Mouse (Mus musculus) hindbrain, embryonic 10.5 days (tissue): ENCODE measurements at regions not wholly inside any gene's neighbourhood (a gene's known extent, or its start where the extent isn't known, plus 50 kb on each side); places are given as distances from the start of the nearest gene placed in this dataset.
A peak's percentile ranks its signal among the peaks of the same experiment; 100 is the strongest.

Source experiments
- DNase-seq: peaks from one replicate; pipeline ENCODE4 v3.0.0-alpha.2; 2017; ENCODE audit warnings: low spot score
- H3K27ac ChIP-seq: fragments of 300-500 bp; sonication (generic); 2 replicates; pipeline ENCODE4 v1.5.1; 2016; ENCODE audit warnings: mild to moderate bottlenecking, moderate library complexity
- H3K27me3 ChIP-seq: fragments of 300-500 bp; sonication (generic); 2 replicates; pipeline ENCODE4 v1.6.1; 2016; ENCODE audit warnings: mild to moderate bottlenecking; ENCODE audit not compliant: poor library complexity, insufficient read depth, severe bottlenecking
- H3K36me3 ChIP-seq: fragments of 300-500 bp; sonication (generic); 2 replicates; pipeline ENCODE4 v1.6.1; 2016; ENCODE audit warnings: mild to moderate bottlenecking, moderate library complexity
- H3K4me1 ChIP-seq: fragments of 300-500 bp; sonication (generic); replicated peaks from 2 replicates; pipeline ENCODE4 v1.6.1; 2016; ENCODE audit warnings: mild to moderate bottlenecking
- H3K4me3 ChIP-seq: fragments of 300-500 bp; sonication (generic); 2 replicates; pipeline ENCODE4 v1.5.1; 2016; ENCODE audit warnings: mild to moderate bottlenecking, moderate library complexity
- H3K9me3 ChIP-seq: fragments of 300-500 bp; sonication (generic); 2 replicates; pipeline ENCODE4 v1.6.1; 2016; ENCODE audit warnings: mild to moderate bottlenecking, moderate library complexity
- WGBS: fragments of 180-500 bp; shearing (Covaris S2); methylation state at CpG from one replicate; pipeline ENCODE4 v1.1.7; 2016; 5-methylcytosine and 5-hydroxymethylcytosine counted together

DNA sequence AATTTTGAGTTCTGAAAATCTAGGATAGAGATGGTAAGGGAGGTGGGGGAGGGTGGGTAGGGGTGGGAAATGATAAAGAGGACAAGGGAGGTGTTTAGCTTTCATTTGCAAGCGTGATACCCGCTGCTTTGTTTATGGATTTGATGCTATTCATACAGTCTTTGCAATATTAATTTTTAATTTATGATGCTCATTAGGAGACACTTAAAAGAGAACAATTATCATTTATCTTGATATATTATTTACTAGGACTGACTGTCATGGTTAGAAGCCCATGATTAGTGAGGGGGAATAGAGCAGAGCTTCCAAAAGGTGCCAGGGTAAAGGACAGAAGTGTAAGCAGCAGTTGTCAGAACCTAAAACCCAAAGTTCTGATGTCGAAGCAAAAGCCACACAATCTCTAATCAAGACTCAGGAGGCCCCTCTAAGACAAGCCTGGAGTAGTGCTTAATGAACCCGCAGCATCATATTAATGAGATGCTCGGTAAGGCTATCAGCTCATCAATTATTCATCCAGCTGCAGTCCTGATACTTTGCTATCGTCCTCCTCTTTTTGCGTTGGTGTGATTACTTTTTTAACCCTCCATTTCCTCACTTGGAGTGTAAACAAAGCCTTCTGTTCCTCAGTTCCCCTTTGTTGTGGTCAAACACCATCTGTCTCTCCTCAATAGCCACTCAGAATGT is 115.8 kb upstream of the Etaa1 start:
- Histone ChIP-seq H3K4me3 (no peak overlapping the region), H3K27ac (peak overlapping the region; percentile 45), H3K9me3 (no peaks in the 10 kb centered on the region), H3K36me3 (no peaks in the 10 kb centered on the region), H3K27me3 (no peaks in the 10 kb centered on the region), H3K4me1 (no peaks in the 10 kb centered on the region; the same call in 1 of the 2 replicates)
- no peak for DNase-seq
- 65% methylated on average over 7 of the region's 7 CpGs for WGBS

DNA sequence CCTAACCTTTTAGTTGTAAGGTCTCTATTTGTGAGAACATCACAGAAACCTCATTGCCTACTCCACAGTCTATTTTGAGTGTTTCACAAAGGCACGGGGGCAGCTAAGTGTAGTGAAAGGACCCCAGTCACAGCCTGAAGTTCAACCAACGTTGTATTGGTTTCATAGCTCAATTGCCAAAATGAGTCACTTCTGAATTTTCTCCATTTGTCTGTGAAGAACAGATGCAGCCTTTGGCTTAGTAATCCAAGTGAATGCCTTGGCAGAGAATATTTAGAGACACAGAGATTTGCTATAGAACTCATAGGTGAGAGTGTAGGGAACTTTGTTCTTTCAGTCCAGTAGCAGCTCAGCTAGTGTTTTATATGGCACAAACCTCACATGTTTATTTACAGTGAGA is 114.4 kb upstream of the Etaa1 start:
- H3K36me3 ChIP-seq, result no peaks in the 10 kb centered on the region
- no peaks in the 10 kb centered on the region for H3K27me3 ChIP-seq
- H3K9me3 ChIP-seq, result no peaks in the 10 kb centered on the region
- no peaks in the 10 kb centered on the region; the same call in 1 of the 2 replicates for H3K4me1 ChIP-seq
- H3K4me3 ChIP-seq, result no peak overlapping the region
- no peak for DNase-seq
- WGBS, result 33% methylated on average over 2 of the region's 2 CpGs
- H3K27ac ChIP-seq, result no peak overlapping the region

DNA sequence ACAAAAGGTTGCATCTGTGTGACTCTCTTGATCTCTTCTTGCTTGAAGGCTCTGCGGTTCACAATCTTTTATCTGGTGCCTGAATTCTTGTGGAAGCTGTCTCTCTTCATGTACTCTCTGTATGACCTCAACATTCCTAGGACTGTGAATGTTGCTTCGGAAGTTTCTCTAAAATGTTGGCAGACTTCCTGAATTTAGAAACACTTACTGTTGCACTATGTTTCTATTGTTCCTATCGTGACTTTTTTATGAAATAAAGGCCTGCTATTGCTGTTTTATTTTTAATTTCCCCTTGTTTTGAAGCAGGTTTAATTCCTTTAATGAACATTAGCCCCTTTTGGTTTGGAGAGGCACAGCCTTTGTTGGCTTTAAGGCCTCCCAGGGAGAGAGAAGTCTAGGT is 114.0 kb upstream of the Etaa1 start:
- 67% methylated on average over 3 of the region's 3 CpGs for WGBS
- no peaks in the 10 kb centered on the region; the same call in 1 of the 2 replicates for H3K4me1 ChIP-seq
- no peak for DNase-seq

DNA sequence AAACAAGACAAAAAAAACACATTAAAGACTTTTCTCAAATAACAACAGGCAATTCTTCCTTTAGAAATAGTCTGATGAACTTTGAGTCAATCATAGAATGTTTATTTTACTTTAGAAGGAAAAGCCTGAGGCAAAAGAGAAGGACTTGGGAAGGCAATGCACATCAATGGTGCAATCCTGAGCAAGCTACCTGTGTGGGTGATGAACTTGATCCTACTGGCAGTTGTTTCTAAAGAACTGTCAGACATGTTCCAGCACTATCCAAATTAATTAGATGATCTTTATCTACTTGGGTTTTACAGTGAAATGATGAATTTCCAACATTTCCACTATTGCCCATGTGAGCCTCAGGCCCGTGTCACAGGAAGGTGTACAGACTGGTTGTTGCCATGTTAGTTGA is 87.9 kb upstream of the Etaa1 start:
- Histone ChIP-seq H3K4me3 (no peak overlapping the region), H3K9me3 (no peaks in the 10 kb centered on the region), H3K27me3 (no peaks in the 10 kb centered on the region), H3K4me1 (no peaks in the 10 kb centered on the region), H3K27ac (no peak overlapping the region), H3K36me3 (no peaks in the 10 kb centered on the region)
- DNase-seq, result no peak
- WGBS, result 80% methylated on average over 1 of the region's 1 CpGs

More for the DNA sequence above, 114.0 kb upstream of the Etaa1 start:
- Histone ChIP-seq H3K4me3 (no peak overlapping the region), H3K36me3 (no peaks in the 10 kb centered on the region), H3K9me3 (no peaks in the 10 kb centered on the region), H3K27me3 (no peaks in the 10 kb centered on the region), H3K27ac (no peak overlapping the region)

DNA sequence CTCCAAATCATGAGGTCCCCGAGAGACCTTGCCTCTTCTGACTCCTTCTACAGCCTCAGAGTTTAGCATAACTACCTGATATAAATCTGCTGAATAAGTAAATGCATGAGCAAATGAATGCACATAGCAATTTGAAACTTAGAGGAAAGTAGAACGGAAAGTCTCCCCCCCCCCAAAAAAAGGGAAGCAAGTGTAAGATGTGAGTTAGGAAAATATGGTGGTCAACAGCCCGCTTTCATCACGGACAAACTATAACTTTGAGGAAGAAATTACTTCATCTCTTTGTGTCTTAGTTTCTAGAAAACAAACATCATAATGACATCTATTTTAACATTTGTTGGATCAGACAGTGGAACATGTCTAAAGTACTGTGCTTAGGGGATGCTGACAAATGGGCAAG is 77.4 kb upstream of the Etaa1 start:
- Histone ChIP-seq H3K4me1 (no peaks in the 10 kb centered on the region), H3K27me3 (no peaks in the 10 kb centered on the region), H3K4me3 (no peak overlapping the region), H3K9me3 (no peaks in the 10 kb centered on the region), H3K27ac (no peak overlapping the region), H3K36me3 (no peaks in the 10 kb centered on the region)
- DNase-seq, result no peak
- WGBS, result 91% methylated on average over 4 of the region's 4 CpGs

DNA sequence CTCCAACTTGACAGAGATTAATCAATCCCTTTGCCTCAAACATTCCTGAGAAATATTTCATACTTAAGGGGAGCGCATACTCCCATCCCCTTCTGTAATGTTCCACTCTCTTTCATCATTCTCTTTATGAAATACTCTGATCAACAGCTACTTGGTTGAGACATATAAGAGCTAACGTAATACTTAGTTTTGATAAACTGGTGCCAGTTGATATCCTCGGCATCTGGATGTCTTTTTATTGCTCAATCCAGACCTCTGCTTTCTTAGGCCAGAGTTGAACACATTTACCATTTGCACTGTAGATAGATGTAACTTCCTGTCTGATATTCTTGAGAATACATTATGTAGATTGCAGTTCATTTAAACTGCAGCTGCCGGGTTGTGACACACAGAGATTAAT is 68.4 kb upstream of the Etaa1 start:
- no peaks in the 10 kb centered on the region for H3K27me3 ChIP-seq
- no peaks in the 10 kb centered on the region for H3K36me3 ChIP-seq
- WGBS, result 89% methylated on average over 4 of the region's 4 CpGs
- H3K9me3 ChIP-seq, result no peaks in the 10 kb centered on the region
- no peak overlapping the region for H3K27ac ChIP-seq
- no peaks in the 10 kb centered on the region for H3K4me1 ChIP-seq
- DNase-seq, result no peak
- no peak overlapping the region for H3K4me3 ChIP-seq

DNA sequence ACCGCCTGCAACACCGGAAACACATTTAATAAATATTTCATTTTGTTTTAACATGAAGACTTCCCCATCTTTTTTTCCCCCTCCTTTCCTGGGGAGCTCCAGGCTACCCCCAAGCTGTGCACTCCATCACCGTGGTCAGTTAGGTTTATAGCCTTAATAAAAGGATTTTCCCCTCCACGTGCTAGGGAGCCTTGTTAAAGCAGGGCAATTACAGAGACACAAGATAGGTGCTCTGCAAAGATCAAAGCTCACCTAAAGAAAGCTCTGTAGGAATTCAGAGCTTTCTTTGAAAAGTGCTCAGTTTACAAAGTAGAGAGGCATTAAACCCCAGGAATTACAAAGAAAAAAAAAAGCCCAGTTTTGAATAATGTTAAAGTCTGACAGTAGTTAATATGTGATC is 61.6 kb upstream of the Etaa1 start:
- no peak for DNase-seq
- Histone ChIP-seq H3K27ac (peak overlapping the region; percentile 56; the same call in 1 of the 2 replicates), H3K4me1 (peaks cover 27% of the 10 kb centered on the region), H3K27me3 (no peaks in the 10 kb centered on the region), H3K9me3 (no peaks in the 10 kb centered on the region), H3K36me3 (no peaks in the 10 kb centered on the region), H3K4me3 (no peak overlapping the region)
- WGBS, result 32% methylated on average over 4 of the region's 4 CpGs

DNA sequence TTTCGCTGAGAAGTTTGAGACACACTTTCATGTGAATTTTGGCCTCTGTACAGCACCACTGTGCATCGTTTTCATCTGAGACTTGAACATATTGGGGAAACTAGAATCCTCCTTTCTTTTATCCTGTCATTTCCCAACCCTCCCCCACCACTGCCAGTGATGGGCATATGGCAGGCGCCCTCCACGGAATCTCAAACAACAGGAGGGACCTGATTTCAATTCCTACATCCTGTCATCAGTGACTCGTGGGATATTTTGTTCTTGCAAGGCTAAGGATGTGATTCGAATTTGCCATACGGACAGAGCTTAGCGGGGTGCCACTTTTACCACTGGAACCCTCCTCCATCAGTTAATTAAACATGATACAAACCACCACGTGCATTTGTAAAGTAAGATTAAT is 60.9 kb upstream of the Etaa1 start:
- DNase-seq, result peak; percentile 50
- H3K36me3 ChIP-seq, result no peaks in the 10 kb centered on the region
- WGBS, result 20% methylated on average over 9 of the region's 9 CpGs
- no peaks in the 10 kb centered on the region for H3K9me3 ChIP-seq
- peak overlapping the region; percentile 60 for H3K27ac ChIP-seq
- H3K4me1 ChIP-seq, result peaks cover 27% of the 10 kb centered on the region
- no peaks in the 10 kb centered on the region for H3K27me3 ChIP-seq
- no peak overlapping the region for H3K4me3 ChIP-seq

DNA sequence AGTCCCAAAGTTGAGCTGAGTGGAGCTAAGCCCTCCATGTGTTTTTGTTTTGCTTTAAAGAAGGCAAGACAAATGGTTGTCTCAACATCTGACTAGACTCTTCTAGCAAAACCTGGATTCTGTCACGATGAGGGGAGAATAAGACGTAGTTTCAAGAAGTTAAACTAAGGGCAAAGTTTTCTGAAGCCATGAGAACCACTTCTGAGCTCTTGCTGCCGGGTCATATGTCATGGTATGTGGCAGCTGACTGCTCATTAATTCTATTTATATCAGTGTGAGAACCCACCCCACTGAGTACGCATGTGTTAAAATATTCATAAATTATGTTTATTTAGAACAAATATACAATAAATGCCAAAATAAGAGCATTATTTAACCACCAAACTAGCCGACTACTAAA is 58.4 kb upstream of the Etaa1 start:
- Histone ChIP-seq H3K4me3 (no peak overlapping the region), H3K27me3 (no peaks in the 10 kb centered on the region), H3K27ac (0 out of 2 replicates have a peak overlapping the region, but pooled peaks have one; percentile 64), H3K36me3 (no peaks in the 10 kb centered on the region), H3K4me1 (peaks cover 27% of the 10 kb centered on the region), H3K9me3 (no peaks in the 10 kb centered on the region)
- DNase-seq, result no peak
- WGBS, result 52% methylated on average over 5 of the region's 5 CpGs

DNA sequence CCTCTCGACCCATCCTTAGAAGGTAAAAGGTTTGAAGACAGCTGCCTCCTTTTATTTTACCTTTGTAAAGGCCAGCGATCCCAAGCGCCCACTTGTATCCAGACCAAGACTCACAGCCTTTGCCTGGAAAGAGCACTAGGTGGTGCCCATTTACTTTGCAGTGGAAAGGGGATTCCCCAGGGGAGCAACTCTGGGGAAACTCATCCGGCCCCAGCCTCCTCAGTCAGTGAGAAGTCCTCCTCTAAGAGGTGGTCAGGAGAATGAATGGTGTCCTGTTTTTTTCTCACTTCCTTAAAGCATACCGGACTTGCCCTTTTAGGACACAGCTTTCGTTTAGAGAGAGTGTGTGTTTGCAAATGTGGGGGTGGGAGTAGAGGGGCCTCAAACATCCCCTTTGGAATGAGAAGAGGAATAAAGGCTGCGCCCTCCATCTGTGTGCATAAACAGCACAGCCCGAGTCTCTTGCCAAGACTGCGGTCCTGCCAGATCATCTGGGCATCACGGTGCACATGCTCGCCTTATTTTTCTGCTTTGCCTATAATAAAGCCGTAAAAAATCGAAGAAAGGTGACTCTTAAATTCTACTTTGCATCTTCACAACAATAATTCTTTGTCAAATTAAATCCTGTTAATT is 57.5 kb upstream of the Etaa1 start:
- Histone ChIP-seq H3K36me3 (no peaks in the 10 kb centered on the region), H3K4me1 (peaks cover 27% of the 10 kb centered on the region), H3K27ac (peak overlapping the region; percentile 64), H3K9me3 (no peaks in the 10 kb centered on the region), H3K4me3 (peak overlapping the region; percentile 18), H3K27me3 (no peaks in the 10 kb centered on the region)
- DNase-seq, result peak; percentile 60
- 19% methylated on average over 13 of the region's 13 CpGs for WGBS

DNA sequence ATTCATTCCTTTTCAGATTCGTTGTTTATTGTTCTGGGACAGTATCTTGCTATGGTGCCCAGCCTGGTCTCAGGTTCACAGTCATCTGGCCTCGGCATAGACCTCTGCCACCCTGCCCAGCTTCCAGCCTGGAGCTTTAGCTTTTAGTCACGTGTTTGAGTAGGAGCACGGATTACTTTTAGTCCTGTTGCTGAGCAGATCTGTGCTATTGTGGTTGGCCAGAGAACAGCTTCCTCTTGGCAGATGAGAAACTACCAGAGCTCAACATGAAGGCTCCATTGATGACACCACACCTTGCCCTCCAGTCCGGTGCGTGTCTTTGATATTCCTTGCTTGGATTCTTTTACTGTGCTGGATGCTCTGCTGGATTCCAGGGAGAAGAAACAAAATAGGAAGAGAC is 54.5 kb upstream of the Etaa1 start:
- Histone ChIP-seq H3K4me1 (peaks cover 16% of the 10 kb centered on the region), H3K27me3 (no peaks in the 10 kb centered on the region), H3K9me3 (no peaks in the 10 kb centered on the region), H3K36me3 (no peaks in the 10 kb centered on the region), H3K4me3 (no peak overlapping the region), H3K27ac (no peak overlapping the region)
- DNase-seq, result no peak
- 89% methylated on average over 6 of the region's 6 CpGs for WGBS
